Mouse (Mus musculus) ES-E14 (cell line): Measurements from ENCODE around the gene Zfp423.

ENCODE experiments used
- CHD2 ChIP-seq: IDR thresholded peaks from 2 replicates; pipeline ENCODE4 v1.6.1; 2014; ENCODE audit warnings: mild to moderate bottlenecking, low read depth, low read length, inconsistent platforms
- ZNF384 ChIP-seq: IDR thresholded peaks from 2 replicates; pipeline ENCODE4 v1.6.1; 2012; ENCODE audit warnings: low read depth, low read length, inconsistent platforms

DNA sequence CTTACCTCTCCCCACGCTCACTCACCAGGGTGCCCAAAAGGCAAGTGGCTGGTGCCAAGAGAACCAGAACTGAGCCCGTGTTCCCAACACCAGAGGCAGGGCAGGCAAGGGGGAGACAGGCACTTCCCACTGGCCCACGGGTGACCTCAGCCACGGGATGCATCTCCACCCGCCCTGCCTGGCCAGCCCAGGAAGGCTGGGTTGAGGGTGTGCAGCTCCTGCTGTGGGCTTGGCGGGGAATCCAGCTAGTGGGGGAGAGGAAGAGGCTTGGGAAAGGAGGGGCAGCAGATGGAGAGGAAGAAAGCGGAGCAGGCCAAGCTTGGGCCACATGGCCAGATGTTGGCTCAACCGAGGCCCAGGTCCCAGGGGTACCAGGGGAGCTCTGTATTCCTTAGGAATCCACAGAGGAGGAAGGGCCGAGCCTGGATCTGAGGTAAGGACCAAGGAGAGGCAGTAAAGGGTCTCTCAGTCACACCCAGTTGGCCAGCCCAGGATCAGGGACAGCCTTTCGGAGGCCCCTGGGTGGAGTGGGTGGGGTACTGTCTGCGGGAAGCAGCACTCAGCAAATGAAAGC, 155.0 kb downstream of the Zfp423 start:
- no peak for TF ChIP-seq ZNF384
- TF ChIP-seq CHD2: no peak
